Mouse (Mus musculus) CH12.LX (cell line): ENCODE measurements around the gene Zbtb24. TPM values are rescaled to one million over a fixed set of nuclear protein-coding genes. Genes with fewer than 3 reads are reported as not detected.
A peak's percentile ranks its signal among the peaks of the same experiment; 100 is the strongest.

ENCODE experiments used
- DNase-seq: peaks from one replicate; pipeline ENCODE4 v3.0.0-alpha.2; 2013; ENCODE audit errors: extremely low read depth
- H3K27ac ChIP-seq: 2 replicates; pipeline ENCODE4 v1.5.1; 2012; ENCODE audit warnings: low read depth, mild to moderate bottlenecking, control low read depth, moderate library complexity; ENCODE audit not compliant: insufficient read depth
- H3K27me3 ChIP-seq: replicated peaks from 2 replicates; pipeline ENCODE3; 2012; ENCODE audit warnings: inconsistent platforms
- H3K36me3 ChIP-seq, 2 experiments: replicated peaks in 1 of 2; 2 replicates each; pipeline versions ENCODE3 to v1.6.1; 2012; ENCODE audit warnings: inconsistent platforms in 1 of 2, low read length in 1 of 2, mild to moderate bottlenecking in 1 of 2, mixed read lengths in 1 of 2, moderate library complexity in 1 of 2; ENCODE audit not compliant: control insufficient read depth in 1 of 2, insufficient read depth in 1 of 2
- H3K4me1 ChIP-seq, 2 experiments: 2 replicates each; pipeline ENCODE4 v1.6.1; 2012; ENCODE audit warnings: inconsistent platforms in 1 of 2, moderate library complexity in 1 of 2; ENCODE audit not compliant: insufficient read depth in 2 of 2, control insufficient read depth in 1 of 2
- H3K4me2 ChIP-seq: 2 replicates; pipeline ENCODE4 v1.6.1; 2012; ENCODE audit warnings: low read depth, mild to moderate bottlenecking, control low read depth; ENCODE audit not compliant: poor library complexity, insufficient read depth, severe bottlenecking
- H3K4me3 ChIP-seq, 3 experiments: fragments of 150-350 bp in 1 of 3; sonication (generic) in 1 of 3; replicated peaks in 1 of 3; 2 replicates each; pipeline versions ENCODE3 to v1.5.1; 2011 to 2012; ENCODE audit warnings: low read depth in 2 of 3, low read length in 2 of 3, mild to moderate bottlenecking in 2 of 3, moderate library complexity in 2 of 3, control low read depth in 1 of 3, improper control_type of control experiment in 1 of 3, inconsistent platforms in 1 of 3, mixed read lengths in 1 of 3; ENCODE audit not compliant: poor library complexity in 1 of 3
- H3K79me2 ChIP-seq: replicated peaks from 2 replicates; pipeline ENCODE4 v1.6.1; 2012; ENCODE audit warnings: mild to moderate bottlenecking, moderate library complexity; ENCODE audit not compliant: control insufficient read depth, poor library complexity, insufficient read depth, severe bottlenecking; ENCODE audit errors: extremely low read depth
- H3K9ac ChIP-seq: 2 replicates; pipeline ENCODE4 v1.6.1; 2012; ENCODE audit warnings: low read depth, mild to moderate bottlenecking, control low read depth, moderate library complexity; ENCODE audit not compliant: insufficient read depth
- H3K9me3 ChIP-seq: replicated peaks from 2 replicates; pipeline ENCODE3; 2012; ENCODE audit warnings: low read length, inconsistent platforms, mixed read lengths
- BHLHE40 ChIP-seq: IDR thresholded peaks from 2 replicates; pipeline ENCODE4 v1.6.1; 2011; ENCODE audit warnings: mild to moderate bottlenecking, low read depth, low read length, improper control_type of control experiment
- CHD1 ChIP-seq: IDR thresholded peaks from 2 replicates; pipeline ENCODE4 v1.6.1; 2012; ENCODE audit warnings: low read depth, low read length, improper control_type of control experiment, inconsistent platforms
- CHD2 ChIP-seq: IDR thresholded peaks from 2 replicates; pipeline ENCODE4 v1.6.1; 2011; ENCODE audit warnings: low read length, improper control_type of control experiment
- CTCF ChIP-seq, 2 experiments: IDR thresholded peaks in 1 of 2; conservative IDR thresholded peaks in 1 of 2; 2 replicates each; pipeline ENCODE4 v1.5.1; 2011 to 2012; ENCODE audit warnings: low read depth in 2 of 2, low read length in 2 of 2, improper control_type of control experiment in 1 of 2, inconsistent platforms in 1 of 2, mild to moderate bottlenecking in 1 of 2, moderate library complexity in 1 of 2
- E2F4 ChIP-seq: IDR thresholded peaks from 2 replicates; pipeline ENCODE4 v1.6.1; 2011; ENCODE audit warnings: low read depth, low read length, improper control_type of control experiment; ENCODE audit not compliant: insufficient replicate concordance
- ELF1 ChIP-seq: IDR thresholded peaks from 2 replicates; pipeline ENCODE4 v1.6.1; 2014; ENCODE audit warnings: low read depth, mild to moderate bottlenecking, inconsistent platforms, low read length, improper control_type of control experiment
- EP300 ChIP-seq: IDR thresholded peaks from 2 replicates; pipeline ENCODE4 v1.6.1; 2011; ENCODE audit warnings: low read length, improper control_type of control experiment
- ETS1 ChIP-seq: conservative IDR thresholded peaks from 2 replicates; pipeline ENCODE4 v1.6.1; 2012; ENCODE audit warnings: low read depth, mild to moderate bottlenecking, inconsistent platforms, low read length, improper control_type of control experiment, moderate library complexity
- IRF4 ChIP-seq: IDR thresholded peaks from 2 replicates; pipeline ENCODE4 v1.6.1; 2014; ENCODE audit warnings: low read depth, mild to moderate bottlenecking, inconsistent platforms, low read length, improper control_type of control experiment
- JUN ChIP-seq: IDR thresholded peaks from 2 replicates; pipeline ENCODE4 v1.6.1; 2011; ENCODE audit warnings: low read depth, mild to moderate bottlenecking, low read length, improper control_type of control experiment, moderate library complexity; ENCODE audit not compliant: insufficient read depth
- JUND ChIP-seq: conservative IDR thresholded peaks from 2 replicates; pipeline ENCODE4 v1.6.1; 2011; ENCODE audit warnings: low read depth, low read length, improper control_type of control experiment
- MAFK ChIP-seq: IDR thresholded peaks from 2 replicates; pipeline ENCODE4 v1.6.1; 2011; ENCODE audit warnings: low read length, improper control_type of control experiment; ENCODE audit not compliant: insufficient replicate concordance
- MAX ChIP-seq: IDR thresholded peaks from 2 replicates; pipeline ENCODE4 v1.6.1; 2011; ENCODE audit warnings: low read length, improper control_type of control experiment
- MEF2A ChIP-seq: IDR thresholded peaks from 2 replicates; pipeline ENCODE4 v1.6.1; 2014; ENCODE audit warnings: low read depth, mild to moderate bottlenecking, inconsistent platforms, low read length, improper control_type of control experiment, borderline replicate concordance
- NRF1 ChIP-seq: IDR thresholded peaks from 2 replicates; pipeline ENCODE4 v1.6.1; 2014; ENCODE audit warnings: low read depth, mild to moderate bottlenecking, inconsistent platforms, low read length, improper control_type of control experiment, moderate library complexity
- PAX5 ChIP-seq: IDR thresholded peaks from 2 replicates; pipeline ENCODE4 v1.6.1; 2012; ENCODE audit warnings: low read length, inconsistent platforms, mixed read lengths
- RAD21 ChIP-seq: IDR thresholded peaks from 2 replicates; pipeline ENCODE4 v1.6.1; 2011; ENCODE audit warnings: low read depth, mild to moderate bottlenecking, low read length, improper control_type of control experiment, moderate library complexity
- RCOR1 ChIP-seq: conservative IDR thresholded peaks from 2 replicates; pipeline ENCODE4 v1.6.1; 2012; ENCODE audit warnings: low read depth, mild to moderate bottlenecking, inconsistent platforms, low read length, improper control_type of control experiment
- SMC3 ChIP-seq: IDR thresholded peaks from 2 replicates; pipeline ENCODE4 v1.6.1; 2011; ENCODE audit warnings: low read depth, low read length, improper control_type of control experiment
- TCF12 ChIP-seq: IDR thresholded peaks from 2 replicates; pipeline ENCODE4 v1.6.1; 2014; ENCODE audit warnings: low read depth, mild to moderate bottlenecking, inconsistent platforms, low read length, improper control_type of control experiment
- UBTF ChIP-seq: IDR thresholded peaks from 2 replicates; pipeline ENCODE4 v1.6.1; 2012; ENCODE audit warnings: low read depth, mild to moderate bottlenecking, inconsistent platforms, low read length, improper control_type of control experiment, moderate library complexity
- USF1 ChIP-seq: IDR thresholded peaks from 2 replicates; pipeline ENCODE4 v1.6.1; 2014; ENCODE audit warnings: low read depth, mild to moderate bottlenecking, inconsistent platforms, low read length, improper control_type of control experiment
- USF2 ChIP-seq: conservative IDR thresholded peaks from 2 replicates; pipeline ENCODE4 v1.6.1; 2011; ENCODE audit warnings: low read depth, low read length, improper control_type of control experiment
- ZMIZ1 ChIP-seq: IDR thresholded peaks from 2 replicates; pipeline ENCODE4 v1.6.1; 2012; ENCODE audit warnings: low read depth, mild to moderate bottlenecking, inconsistent platforms, low read length, improper control_type of control experiment
- ZNF384 ChIP-seq: IDR thresholded peaks from 2 replicates; pipeline ENCODE4 v1.6.1; 2012; ENCODE audit warnings: low read depth, low read length, improper control_type of control experiment, inconsistent platforms
- dilution Hi-C: fragments of 300-500 bp; cut with MboI; formaldehyde crosslinking; loops from 2 replicates; pipeline ENCODE4 v1.14.3; 2020; ENCODE audit warnings: low sequenced_read_pairs; ENCODE audit not compliant: extremely low pct_unique_long_range_greater_than_20kb, extremely low pct_ligation_motif_present
- in situ Hi-C: fragments of 300-500 bp; cut with MboI; formaldehyde crosslinking; loops from 3 replicates; pipeline ENCODE4 v1.14.3; 2019; ENCODE audit warnings: low sequenced_read_pairs, low pct_ligation_motif_present, low pct_unique_long_range_greater_than_20kb, mixed read lengths
- polyA plus RNA-seq: library from polyadenylated mRNA; unstranded; fragments of >175 nt; gene quantifications from 2 replicates; pipeline ENCODE4 v1.2.1, GENCODE M21; 2012; ENCODE audit warnings: low read depth; ENCODE audit not compliant: insufficient read length
- total RNA-seq, 2 experiments: library from RNA; depleted of rRNA; stranded (reverse); fragments of 300-350 nt in 1 of 2; fragments of >200 nt in 1 of 2; gene quantifications; 2 replicates each; pipeline ENCODE4 v1.2.3; 2012 to 2014

Gene Zbtb24
- total and polyA plus RNA-seq, 3 experiments, result 11.7 to 14.3 (median 11.8) TPM

DNA sequence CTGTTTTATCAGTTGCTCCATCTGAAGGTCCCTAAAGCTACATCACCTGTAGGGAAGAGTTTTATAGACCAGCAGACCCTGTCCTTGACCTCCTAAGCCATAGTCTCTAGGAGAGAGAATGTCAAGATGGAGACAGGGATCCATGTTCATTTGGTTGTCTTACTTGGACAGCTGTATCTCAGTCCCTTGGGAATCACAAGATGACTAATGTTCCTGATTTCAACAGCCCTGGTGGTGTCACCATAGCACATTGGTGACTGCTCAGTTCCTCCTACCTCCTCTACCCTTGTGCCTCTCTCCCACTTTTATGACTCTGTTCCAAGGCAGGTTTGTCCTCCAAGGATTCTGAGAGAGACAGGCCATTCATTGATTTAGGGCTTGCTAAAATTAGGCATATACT lies 64.7 kb downstream of the Zbtb24 start:
- in situ Hi-C loops, result loop anchor here (5.0 to 25.0 kb wide), 4 partner anchors 167 to 782 kb away; partner anchors contain the start of genes Cep57l1 and Sesn1
- dilution Hi-C loops, result no loop called here
- TF ChIP-seq CHD2 (no peak), JUN (peak; percentile 51; the same call in 1 of the 2 replicates), PAX5 (no peak), JUND (peak; percentile 33; the same call in 1 of the 2 replicates), MEF2A (0 out of 2 replicates have a peak, but pooled peaks have one; percentile 43), MAX (no peak), USF1 (no peak), ELF1 (no peak), RCOR1 (no peak), CHD1 (no peak), IRF4 (peak; percentile 68; the same call in 1 of the 2 replicates), ETS1 (peak; percentile 56), CTCF (conservative IDR thresholded peaks at IDR 0.05 in 1 of 2, IDR thresholded peaks at IDR 0.05 in 1 of 2; ENCODE audit: low read depth in 2 of 2, low read length in 2 of 2) (peak in 1 of 2 experiments; percentile 9; a peak in 1 of 4 replicates), UBTF (no peak), MAFK (no peak), USF2 (no peak), ZNF384 (no peak), RAD21 (no peak; the same call in 1 of the 2 replicates), NRF1 (no peak), SMC3 (no peak), E2F4 (no peak), ZMIZ1 (no peak), BHLHE40 (peak; percentile 9; the same call in 1 of the 2 replicates), TCF12 (0 out of 2 replicates have a peak, but pooled peaks have one; percentile 27), EP300 (peak; percentile 66)
- TF ChIP-seq, all 38 proteins: peak for 9
- peak; percentile 74 for DNase-seq
- H3K9me3 ChIP-seq, result no peaks in the 10 kb centered on the region
- H3K27ac ChIP-seq, result no peak overlapping the region
- no peak overlapping the region for H3K4me3 ChIP-seq
- H3K9ac ChIP-seq, result no peak overlapping the region
- H3K36me3 ChIP-seq, result no peaks in the 10 kb centered on the region
- no peaks in the 10 kb centered on the region for H3K27me3 ChIP-seq
- 0 out of 2 replicates have a peak, but pooled peaks cover 5% of the 10 kb centered on the region for H3K79me2 ChIP-seq
- H3K4me2 ChIP-seq, result no peak overlapping the region
- peaks cover 5 to 25% of the 10 kb centered on the region in 2 experiments for H3K4me1 ChIP-seq

Other genes with a start within 250 kb of the Zbtb24 start
- 22.6 and 24.4 TPM in 2 replicates for gene Fig4, start 147.1 kb upstream of the Zbtb24 start, total RNA-seq (2012; rRNA removed)
- gene Fig4, start 147.1 kb upstream of the Zbtb24 start, total RNA-seq (2014; rRNA removed), result 35.4 and 38.4 TPM in 2 replicates
- gene Fig4, start 147.1 kb upstream of the Zbtb24 start, polyA plus RNA-seq, result 39.2 and 39.6 TPM in 2 replicates
- gene Ak9, start 146.4 kb upstream of the Zbtb24 start, total RNA-seq (2012; rRNA removed), result 0.04 TPM in 2 replicates
- 0.07 and 0.08 TPM in 2 replicates for gene Ak9, start 146.4 kb upstream of the Zbtb24 start, total RNA-seq (2014; rRNA removed)
- 0.11 and 0.31 TPM in 2 replicates for gene Ak9, start 146.4 kb upstream of the Zbtb24 start, polyA plus RNA-seq
- gene Mical1, start 25.9 kb downstream of the Zbtb24 start, total RNA-seq (2012; rRNA removed), result 36.3 and 37.7 TPM in 2 replicates
- 22.5 and 23.0 TPM in 2 replicates for gene Mical1, start 25.9 kb downstream of the Zbtb24 start, total RNA-seq (2014; rRNA removed)
- 67.4 and 70.2 TPM in 2 replicates for gene Mical1, start 25.9 kb downstream of the Zbtb24 start, polyA plus RNA-seq
- 15.4 and 15.7 TPM in 2 replicates for gene Smpd2, start 40.0 kb downstream of the Zbtb24 start, total RNA-seq (2012; rRNA removed)
- gene Smpd2, start 40.0 kb downstream of the Zbtb24 start, total RNA-seq (2014; rRNA removed), result 8.9 and 11.0 TPM in 2 replicates
- 11.1 and 11.3 TPM in 2 replicates for gene Smpd2, start 40.0 kb downstream of the Zbtb24 start, polyA plus RNA-seq
- not detected in 2 replicates for gene Ppil6, start 40.1 kb downstream of the Zbtb24 start, total RNA-seq (2012; rRNA removed)
- gene Ppil6, start 40.1 kb downstream of the Zbtb24 start, total RNA-seq (2014; rRNA removed), result not detected in 2 replicates
- not detected in 2 replicates for gene Ppil6, start 40.1 kb downstream of the Zbtb24 start, polyA plus RNA-seq
- gene Cd164, start 69.0 kb downstream of the Zbtb24 start, total RNA-seq (2012; rRNA removed), result 41.0 and 43.6 TPM in 2 replicates
- 140 and 151 TPM in 2 replicates for gene Cd164, start 69.0 kb downstream of the Zbtb24 start, total RNA-seq (2014; rRNA removed)
- gene Cd164, start 69.0 kb downstream of the Zbtb24 start, polyA plus RNA-seq, result 163 and 191 TPM in 2 replicates